Mouse (Mus musculus): ENCODE measurements around the gene Arhgap27. TPM values are rescaled to one million over a fixed set of nuclear protein-coding genes. Genes with fewer than 3 reads are reported as not detected.

The Arhgap27 gene
- total RNA-seq, 2 experiments from 2014 or later, result 8.6 to 9.3 TPM

GRCm38 (mm10) chr11:103358316-103358715 lies 5.2 kb downstream of the Arhgap27 start:
- no peak for DNase-seq (ENCODE audit: extremely low spot score in 1 of 2, low spot score in 1 of 2)

DNA sequence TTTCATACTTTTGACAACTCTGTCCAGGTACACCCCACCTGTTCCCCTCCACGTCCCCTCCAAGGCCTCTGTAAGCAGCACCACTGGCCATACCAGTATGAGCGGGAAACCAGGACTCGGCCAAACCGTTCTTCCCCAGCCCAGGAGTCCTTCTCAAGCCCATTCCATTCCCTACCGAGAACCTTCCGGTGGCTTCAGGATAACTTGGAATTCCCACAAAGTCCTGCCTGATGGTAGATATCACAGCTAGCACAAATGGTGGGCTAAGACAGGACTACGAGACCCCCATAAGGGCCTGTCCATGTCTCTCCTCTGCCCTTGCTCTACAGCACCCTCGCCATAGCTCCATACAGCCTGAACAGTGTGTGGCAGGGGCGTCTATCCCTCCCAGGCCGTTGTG lies 5.8 kb downstream of the Arhgap27 start:
- no peak for DNase-seq (ENCODE audit: extremely low spot score in 1 of 2, low spot score in 1 of 2)

- no peak for DNase-seq (ENCODE audit: extremely low spot score in 1 of 2, low spot score in 1 of 2)
Observed at GRCm38 (mm10) chr11:103356938-103357670, 6.4 kb downstream of the Arhgap27 start.

GRCm38 (mm10) chr11:103356032-103356571 lies 7.4 kb downstream of the Arhgap27 start:
- no peak for DNase-seq (ENCODE audit: extremely low spot score in 1 of 2, low spot score in 1 of 2)

GRCm38 (mm10) chr11:103355251-103355650 lies 8.2 kb downstream of the Arhgap27 start:
- DNase-seq (ENCODE audit: extremely low spot score in 1 of 2, low spot score in 1 of 2), result no peak

DNA sequence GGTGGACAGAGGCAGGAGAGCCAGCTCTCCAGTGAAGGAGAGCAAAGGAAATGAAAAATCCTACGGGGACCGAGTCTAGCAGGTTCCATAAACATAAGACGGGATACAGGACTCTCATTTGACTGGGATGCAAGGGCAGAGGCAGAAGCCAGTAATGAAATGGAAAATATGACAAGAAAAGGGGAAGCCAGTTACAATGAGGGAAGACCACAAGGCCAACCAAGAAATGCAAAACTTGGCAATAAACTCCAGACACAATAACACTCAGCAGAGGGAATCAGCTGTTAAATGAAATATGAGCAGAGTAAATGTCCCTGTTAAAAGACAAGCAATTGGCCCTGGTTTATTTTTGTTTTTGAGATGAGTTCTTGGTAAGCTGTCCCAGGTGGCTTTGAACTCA lies 9.5 kb downstream of the Arhgap27 start:
- no peak for DNase-seq (ENCODE audit: extremely low spot score in 1 of 2, low spot score in 1 of 2)

DNA sequence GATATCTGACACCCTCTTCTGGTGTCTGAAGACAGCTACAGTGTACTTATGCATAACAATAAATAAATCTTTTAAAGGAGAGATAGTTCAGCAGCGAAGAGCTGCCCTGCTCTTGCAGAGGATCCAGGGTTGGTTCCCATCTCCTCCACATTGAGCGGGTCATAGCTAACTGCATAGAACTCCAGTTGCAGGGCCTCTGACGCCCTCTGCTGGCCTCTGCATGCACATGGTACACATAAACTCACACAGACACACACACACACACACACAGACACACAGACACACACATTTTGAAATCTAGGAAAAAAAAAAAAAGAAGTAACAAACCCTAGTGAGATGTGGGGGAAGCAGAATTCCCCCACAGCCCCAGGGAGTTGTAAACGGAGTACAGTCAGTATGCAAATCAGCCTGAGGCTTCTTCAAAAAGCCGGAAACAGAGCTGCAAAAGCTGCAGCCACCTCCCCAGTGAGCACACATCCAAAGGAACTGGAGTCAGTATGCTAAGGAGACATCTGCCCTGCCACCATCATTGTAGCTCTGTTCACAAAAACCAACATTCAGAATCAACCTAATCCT lies 11.2 kb downstream of the Arhgap27 start:
- no peak for DNase-seq (ENCODE audit: extremely low spot score in 1 of 2, low spot score in 1 of 2)

- no peak for DNase-seq (ENCODE audit: extremely low spot score in 1 of 2, low spot score in 1 of 2)
Observed at GRCm38 (mm10) chr11:103350711-103351315, 12.7 kb downstream of the Arhgap27 start.

GRCm38 (mm10) chr11:103349699-103350098 lies 13.8 kb downstream of the Arhgap27 start:
- no peak for DNase-seq (ENCODE audit: extremely low spot score in 1 of 2, low spot score in 1 of 2)

- no peak for DNase-seq (ENCODE audit: extremely low spot score in 1 of 2, low spot score in 1 of 2)
Observed at GRCm38 (mm10) chr11:103346657-103347056, 16.8 kb downstream of the Arhgap27 start.

DNA sequence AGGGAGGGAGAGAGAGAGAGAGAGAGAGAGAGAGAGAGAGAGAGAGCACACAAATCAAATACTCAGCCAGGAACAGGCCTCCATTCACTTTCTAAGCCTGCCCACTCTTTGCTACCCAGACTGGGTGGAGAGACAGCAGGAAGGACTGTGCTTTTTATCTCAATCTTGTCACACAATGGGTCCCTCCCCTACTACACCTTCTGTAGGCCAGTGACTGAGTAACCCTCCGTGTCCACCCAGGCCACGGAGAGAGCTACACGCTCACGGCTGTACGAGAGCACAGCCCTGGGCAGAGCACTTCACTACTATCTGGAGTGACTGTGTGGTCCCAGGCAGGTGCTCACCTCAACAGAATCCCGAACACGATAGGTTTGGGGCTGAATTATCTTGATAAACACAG lies 17.3 kb downstream of the Arhgap27 start:
- DNase-seq (ENCODE audit: extremely low spot score in 1 of 2, low spot score in 1 of 2), result no peak

DNA sequence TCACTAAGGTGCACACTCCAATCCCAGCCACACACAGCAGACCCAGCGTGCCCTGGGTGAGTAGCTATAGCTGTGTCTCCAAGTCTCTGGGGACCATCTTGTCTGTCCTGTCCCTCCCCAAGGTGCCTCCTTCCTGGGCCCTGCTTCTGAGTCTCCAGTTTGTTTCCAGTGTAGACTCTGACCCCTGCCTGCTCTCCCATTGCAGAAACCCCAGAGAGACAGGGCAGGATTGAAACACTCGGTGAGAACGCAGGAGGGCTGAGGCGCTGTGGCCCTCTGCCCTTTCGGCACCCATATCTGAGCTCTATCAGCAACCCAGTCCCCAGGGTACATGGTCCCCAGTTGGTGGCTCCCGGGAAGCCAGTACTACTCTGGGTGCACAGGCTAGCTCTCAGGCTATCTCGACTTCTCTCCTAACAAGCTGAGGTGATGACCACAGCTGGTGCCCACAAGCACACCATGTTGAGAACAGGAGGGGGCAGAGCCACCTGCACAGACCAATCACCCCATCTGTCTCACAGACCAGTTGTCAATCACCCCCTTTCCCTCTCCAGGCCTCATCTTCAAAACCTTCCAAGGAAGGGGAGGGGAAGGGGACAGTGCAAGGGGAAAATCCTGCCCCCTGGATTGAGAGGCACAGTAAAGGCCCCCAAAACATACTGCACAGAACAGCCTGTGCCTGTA lies 17.9 kb downstream of the Arhgap27 start:
- no peak for DNase-seq (ENCODE audit: extremely low spot score in 1 of 2, low spot score in 1 of 2)

DNA sequence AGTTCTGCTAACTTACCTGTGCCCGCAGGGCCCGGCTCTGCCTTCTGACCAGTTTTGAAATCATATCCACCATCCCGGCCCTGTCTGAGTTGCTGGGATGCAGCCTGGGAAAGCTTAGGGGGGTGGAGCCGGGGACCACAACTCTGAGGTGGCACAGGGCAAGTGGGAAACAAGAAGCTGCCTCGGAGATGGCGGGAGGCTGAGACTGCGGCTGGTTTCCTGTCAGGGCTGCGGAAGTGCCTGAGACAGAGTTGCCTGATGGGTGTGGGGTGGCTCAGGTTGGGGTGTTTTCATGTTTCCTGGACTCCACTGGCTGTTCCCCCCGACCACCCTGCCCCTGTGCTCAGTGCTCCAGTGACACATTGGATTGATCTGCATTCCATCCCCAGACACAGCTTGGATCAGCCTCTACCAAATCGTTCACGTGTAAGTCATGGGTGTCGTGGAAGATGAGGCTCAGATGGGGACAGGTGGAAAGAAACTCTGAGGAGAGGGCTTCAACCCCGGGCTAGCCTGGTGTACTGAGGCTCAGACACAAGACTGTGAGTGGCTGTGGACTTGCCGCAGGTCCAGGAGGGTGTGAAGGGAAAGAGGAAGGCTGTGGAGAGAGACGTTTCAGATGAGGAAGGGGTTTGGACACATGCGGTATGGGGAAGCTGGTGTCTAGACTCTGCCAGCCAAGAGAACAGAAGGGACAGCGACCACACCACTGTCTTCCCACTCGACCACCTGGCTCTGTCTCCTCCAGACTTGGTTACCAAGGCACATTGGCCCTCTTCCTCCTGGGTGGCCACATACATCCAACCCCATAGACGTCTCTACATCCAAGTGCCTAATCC lies 18.8 kb downstream of the Arhgap27 start:
- DNase-seq (ENCODE audit: extremely low spot score in 1 of 2, low spot score in 1 of 2), result no peak

GRCm38 (mm10) chr11:103343881-103344280 lies 19.6 kb downstream of the Arhgap27 start:
- DNase-seq (ENCODE audit: extremely low spot score in 1 of 2, low spot score in 1 of 2), result no peak

DNA sequence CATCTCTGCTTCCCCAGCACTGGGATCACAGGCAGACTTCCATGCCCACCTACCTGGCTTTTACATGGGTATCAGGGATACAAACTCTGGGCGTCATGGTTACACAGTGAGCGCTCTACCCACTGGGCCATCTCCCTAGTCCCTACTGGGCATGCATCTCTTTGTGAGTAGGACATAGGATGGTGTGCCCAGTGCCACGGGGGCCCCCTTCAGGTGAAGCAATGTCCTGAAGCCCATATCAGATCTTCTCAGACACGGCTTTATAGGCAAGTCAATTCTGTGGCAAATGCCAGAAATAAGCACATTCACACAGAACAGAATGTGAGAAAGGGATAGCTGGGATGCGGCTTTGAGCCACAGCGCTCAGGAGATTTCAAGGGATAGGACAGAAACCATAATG lies 20.4 kb downstream of the Arhgap27 start:
- no peak for DNase-seq (ENCODE audit: extremely low spot score in 1 of 2, low spot score in 1 of 2)

- no peak for DNase-seq (ENCODE audit: extremely low spot score in 1 of 2, low spot score in 1 of 2)
Observed at GRCm38 (mm10) chr11:103340677-103341076, 22.8 kb downstream of the Arhgap27 start.

DNA sequence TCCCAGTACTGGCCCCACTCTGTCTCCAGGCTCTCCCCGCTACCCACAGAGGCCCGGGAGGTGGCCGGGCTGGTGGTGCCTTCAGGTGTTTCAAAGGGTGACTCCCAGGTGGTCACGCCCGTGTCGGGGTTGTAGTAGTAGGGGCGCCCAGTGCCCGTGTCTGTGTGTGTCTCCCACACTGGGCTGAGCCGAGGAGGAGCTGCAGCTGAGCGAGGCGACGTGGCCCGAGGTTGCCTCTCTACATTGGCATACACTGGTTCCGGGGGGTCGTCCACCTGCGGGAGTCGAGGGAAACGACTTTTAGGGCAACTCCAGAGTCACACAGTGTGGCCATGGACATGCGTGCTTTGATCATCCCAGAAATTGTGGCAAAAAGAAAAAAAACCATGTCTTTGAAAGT lies 23.4 kb downstream of the Arhgap27 start:
- no peak for DNase-seq (ENCODE audit: extremely low spot score in 1 of 2, low spot score in 1 of 2)

GRCm38 (mm10) chr11:103339414-103340119 lies 23.9 kb downstream of the Arhgap27 start:
- no peak for DNase-seq (ENCODE audit: extremely low spot score in 1 of 2, low spot score in 1 of 2)

DNA sequence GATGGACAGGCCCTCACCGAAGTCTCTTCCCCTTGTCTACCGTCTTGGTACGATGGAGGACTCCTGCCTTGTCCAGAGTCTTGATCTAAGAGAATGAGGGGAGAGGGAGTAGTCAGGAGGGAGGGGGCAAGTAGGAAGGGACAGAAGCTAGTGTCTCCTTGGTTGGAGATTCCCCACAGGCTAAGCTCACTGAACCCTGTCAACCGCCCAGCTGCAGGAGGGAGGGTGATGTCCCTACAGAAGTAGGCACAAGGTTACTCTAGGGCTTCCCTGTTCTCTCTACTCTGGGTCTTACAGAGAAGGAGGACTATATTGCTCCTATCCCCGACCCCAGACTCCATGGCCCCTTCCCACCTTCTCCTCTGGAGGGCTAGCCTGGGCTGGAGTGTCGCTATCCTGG lies 24.8 kb downstream of the Arhgap27 start:
- DNase-seq (ENCODE audit: extremely low spot score in 1 of 2, low spot score in 1 of 2), result no peak

DNA sequence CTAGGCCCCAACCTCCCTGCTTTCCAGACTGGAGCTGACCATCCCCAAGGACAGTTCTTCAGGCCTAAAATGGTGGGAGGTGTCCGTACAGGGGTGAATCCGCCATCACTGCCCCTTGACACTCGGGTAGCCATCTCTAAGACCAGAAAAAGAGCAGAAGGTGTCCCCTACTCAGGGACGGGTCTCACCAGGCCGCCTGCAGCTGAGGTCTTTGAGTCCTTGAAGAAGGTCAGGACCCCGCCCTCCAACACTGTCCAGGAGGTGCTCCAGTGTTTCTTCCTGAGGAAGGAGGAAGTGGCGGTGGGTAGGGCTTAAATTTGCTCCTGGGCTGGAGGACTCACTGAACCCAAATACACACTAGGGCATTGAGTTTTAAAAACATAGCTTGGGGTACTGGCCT lies 25.4 kb downstream of the Arhgap27 start:
- no peak for DNase-seq (ENCODE audit: extremely low spot score in 1 of 2, low spot score in 1 of 2)
